ENCODE assay signal across 38 mouse cellular contexts in the genomic region with DNA sequence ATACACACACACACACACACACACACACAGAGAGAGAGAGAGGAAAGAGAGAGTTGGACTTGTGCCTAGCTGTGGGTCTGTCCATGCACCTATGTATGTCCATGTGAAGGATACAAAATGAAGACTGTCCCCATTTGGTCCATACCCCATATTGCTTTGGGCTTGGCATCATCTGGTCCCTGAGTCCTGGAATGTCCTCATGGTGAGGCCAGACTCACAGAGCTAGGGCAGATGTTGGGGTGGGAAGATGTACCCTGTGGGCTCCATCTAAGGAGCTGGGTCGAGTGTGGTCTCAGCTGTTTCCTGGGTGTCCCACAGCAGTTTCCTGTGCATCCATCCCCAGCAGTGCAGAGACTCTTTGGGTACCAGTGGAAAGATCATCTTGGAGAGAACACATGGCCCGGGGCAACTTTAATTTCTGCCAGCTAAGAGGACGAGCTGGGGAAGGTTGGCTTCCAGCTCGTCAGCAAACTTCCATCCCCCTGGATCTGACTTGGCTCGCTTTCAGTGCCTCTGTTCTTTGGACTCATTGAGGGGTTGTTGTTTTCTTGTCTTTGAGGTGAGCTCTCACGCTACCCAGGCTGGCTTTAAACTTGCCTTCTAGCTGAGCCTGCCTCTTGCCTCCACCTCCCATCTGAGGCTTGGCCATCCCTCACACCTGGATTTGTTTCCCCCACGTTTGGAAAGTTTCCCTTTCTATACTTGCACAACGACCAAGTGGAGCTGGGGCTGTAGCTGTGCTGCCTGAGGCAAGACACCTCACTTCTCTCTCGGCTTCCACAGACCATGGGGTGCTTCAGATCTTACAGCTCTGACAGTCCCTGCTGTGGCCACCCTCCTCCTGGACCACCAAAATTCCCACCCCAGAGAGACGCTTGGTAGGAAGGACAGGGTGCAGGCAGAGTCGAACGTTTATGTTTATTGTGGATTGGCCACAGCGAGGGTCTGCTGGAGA. TPM values are rescaled to one million over a fixed set of nuclear protein-coding genes. Genes with fewer than 3 reads are reported as not detected.
DNase-seq lines count a peak whose midpoint lies in the region; ATAC-seq lines count a peak whose summit lies in the region.
"Had no signal": no experiment of that assay in that cellular context is flagged by ENCODE, and none has a peak within 500 bp of the region (broad histone marks: within the 10 kb centered on the region; RNA-seq: fewer than 3 reads in every experiment).

No protein-coding gene starts in this region.

- no peak for DNase-seq in heart, adult 8-10 months (ENCODE audit: low spot score)
- DNase-seq in kidney, adult 8-10 months: peak; percentile 55 to 62
- DNase-seq in kidney, postnatal 4 days: no peak
- DNase-seq in heart, postnatal 4 days: peak; percentile 35
- peak; percentile 62 to 77 for DNase-seq in kidney, postnatal 25 days
- no peak for DNase-seq in left cerebral cortex, adult 8-10 months (ENCODE audit: low spot score in 2 of 2)
- DNase-seq in left cerebral cortex, adult 9 months (ENCODE audit: low spot score in 2 of 2): no peak
- DNase-seq: adrenal gland, postnatal 25 days; B cell, adult 2 months; cerebellum, adult 11-12 months; cerebellum, adult 9-11 months; gastrocnemius, postnatal 10 days; liver, embryonic 13.5 days; lung, adult 18-20 months; lung, postnatal 4 days; retina, postnatal 1 day; right cerebral cortex, postnatal 14 days had no signal

- 0 out of 2 replicates have a peak, but pooled peaks cover 3% of the 10 kb centered on the region for H3K27me3 ChIP-seq in heart, embryonic 12.5 days (replicated peaks)
- H3K27me3 ChIP-seq: embryonic facial prominence, embryonic 15.5 days; forebrain, embryonic 12.5 days; limb, embryonic 15.5 days; midbrain, embryonic 13.5 days had no signal

- H3K9me3 ChIP-seq in heart, embryonic 12.5 days (replicated peaks): no peaks in the 10 kb centered on the region
- H3K9me3 ChIP-seq: embryonic facial prominence, embryonic 15.5 days; forebrain, embryonic 12.5 days; limb, embryonic 10.5 days; limb, embryonic 15.5 days; liver, embryonic 13.5 days; megakaryocyte, embryonic 14.5 days; midbrain, embryonic 13.5 days had no signal

- ATAC-seq in heart, embryonic 12.5 days (ENCODE audit: insufficient number of reproducible peaks, low FRiP score): no peak
- ATAC-seq: intestine, postnatal 0 days; lung, postnatal 0 days; midbrain, embryonic 13.5 days had no signal

- peaks cover 11% of the 10 kb centered on the region for H3K4me1 ChIP-seq in heart, embryonic 12.5 days (replicated peaks)
- H3K4me1 ChIP-seq: forebrain, embryonic 12.5 days; liver, embryonic 13.5 days had no signal

- H3K36me3 ChIP-seq in heart, embryonic 12.5 days: peaks cover 55% of the 10 kb centered on the region
- H3K36me3 ChIP-seq: embryonic facial prominence, embryonic 15.5 days; forebrain, embryonic 12.5 days; limb, embryonic 10.5 days; limb, embryonic 15.5 days; liver, embryonic 13.5 days; midbrain, embryonic 13.5 days had no signal

- H3K9ac ChIP-seq in heart, embryonic 12.5 days: 0 out of 2 replicates have a peak overlapping the region, but pooled peaks have one; percentile 25
- H3K9ac ChIP-seq: embryonic facial prominence, embryonic 15.5 days; forebrain, embryonic 12.5 days; hindbrain, embryonic 14.5 days; limb, embryonic 15.5 days; liver, embryonic 13.5 days; midbrain, embryonic 13.5 days had no signal

- 56% methylated on average over 13 of the region's 13 CpGs for WGBS in heart, embryonic 12.5 days

- H3K27ac ChIP-seq in heart, embryonic 12.5 days (ENCODE audit: poor library complexity, severe bottlenecking): peak overlapping the region; percentile 27; the same call in 1 of the 2 replicates
- H3K27ac ChIP-seq: embryonic facial prominence, embryonic 15.5 days; forebrain, embryonic 12.5 days; hindbrain, embryonic 14.5 days; layer of hippocampus, adult 2 months; limb, embryonic 10.5 days; limb, embryonic 15.5 days; liver, embryonic 13.5 days; midbrain, embryonic 13.5 days had no signal

- no peak overlapping the region for H3K4me2 ChIP-seq in heart, embryonic 12.5 days
- H3K4me2 ChIP-seq: embryonic facial prominence, embryonic 15.5 days; forebrain, embryonic 12.5 days; hindbrain, embryonic 14.5 days; limb, embryonic 15.5 days; liver, embryonic 13.5 days; midbrain, embryonic 13.5 days had no signal

- no peak overlapping the region for H3K4me3 ChIP-seq in heart, embryonic 12.5 days
- H3K4me3 ChIP-seq: embryonic facial prominence, embryonic 15.5 days; forebrain, embryonic 12.5 days; layer of hippocampus, adult 2 months; limb, embryonic 10.5 days; limb, embryonic 15.5 days; liver, embryonic 13.5 days; megakaryocyte, embryonic 14.5 days; midbrain, embryonic 13.5 days had no signal

RNA-seq across cellular contexts. Expression of gene Cmtm5, which starts 5.2 kb away (rescaled TPM):
- polyA plus RNA-seq in heart, embryonic 12.5 days (2016; fragmentation: Nextera tagmentation; extraction: Ambion mirVana): 0.57 and 0.89 TPM in 2 replicates
- total RNA-seq in heart, adult 8-10 months (2022): 1 to 10 TPM in 1 of 4 experiments, under 1 TPM in 1, not detected in 2; 0.41 to 1.2 TPM
- under 1 TPM in 1 of 2 experiments, not detected in 1; 0.33 TPM for total RNA-seq in heart, postnatal 4 days (2021)
- 10 to 100 TPM; 60.3 to 67.9 (median 64.0) TPM for total RNA-seq in left cerebral cortex, adult 8-10 months (2022)
- total RNA-seq: monocyte, adult 5-6 weeks had no signal
- polyA plus RNA-seq: testis, adult 2 months had no signal

RNA-seq across cellular contexts. Expression of gene Il25, which starts 8.8 kb away (rescaled TPM):
- polyA plus RNA-seq in heart, embryonic 12.5 days (2016; fragmentation: Nextera tagmentation; extraction: Ambion mirVana): not detected in 2 replicates
- total RNA-seq in heart, adult 8-10 months (2022): not detected
- not detected for total RNA-seq in heart, postnatal 4 days (2021)
- under 1 TPM in 1 of 4 experiments, not detected in 3; 0.53 TPM for total RNA-seq in left cerebral cortex, adult 8-10 months (2022)
- total RNA-seq: adrenal gland, adult 18-20 months; adrenal gland, postnatal 25 days; gastrocnemius, postnatal 10 days; heart, postnatal 14 days; layer of hippocampus, adult 2 months; layer of hippocampus, postnatal 14 days; left cerebral cortex, postnatal 10 days; monocyte, adult 5-6 weeks had no signal
- polyA plus RNA-seq: forebrain, embryonic 12.5 days; gonadal fat pad, adult 2 months; intestine, postnatal 0 days; limb, embryonic 15.5 days; liver, embryonic 13.5 days; lung, postnatal 0 days; stomach, embryonic 14.5 days; testis, adult 2 months; thymus, postnatal 0 days had no signal

RNA-seq across cellular contexts. Expression of gene Efs, which starts 15.4 kb away (rescaled TPM):
- 15.0 and 16.7 TPM in 2 replicates for polyA plus RNA-seq in heart, embryonic 12.5 days (2016; fragmentation: Nextera tagmentation; extraction: Ambion mirVana)
- total RNA-seq in heart, adult 8-10 months (2022): 1 to 10 TPM; 1.6 to 2.6 (median 2.2) TPM
- total RNA-seq in heart, postnatal 4 days (2021): 10 to 100 TPM; 10.5 to 10.9 TPM
- 10 to 100 TPM in 1 of 4 experiments, 1 to 10 TPM in 3; 8.9 to 10.3 (median 9.1) TPM for total RNA-seq in left cerebral cortex, adult 8-10 months (2022)
- total RNA-seq: monocyte, adult 5-6 weeks had no signal

RNA-seq across cellular contexts. Expression of gene Myh6, which starts 25.4 kb away (rescaled TPM):
- 2,737 and 2,858 TPM in 2 replicates for polyA plus RNA-seq in heart, embryonic 12.5 days (2016; fragmentation: Nextera tagmentation; extraction: Ambion mirVana)
- total RNA-seq in heart, adult 8-10 months (2022): over 10,000 TPM; 18,156 to 23,973 (median 22,335) TPM
- over 10,000 TPM; 15,879 to 17,172 TPM for total RNA-seq in heart, postnatal 4 days (2021)
- total RNA-seq in left cerebral cortex, adult 8-10 months (2022): 1 to 10 TPM; 5.3 to 9.9 (median 7.7) TPM
- total RNA-seq: adrenal gland, postnatal 25 days; monocyte, adult 5-6 weeks had no signal
- polyA plus RNA-seq: gonadal fat pad, adult 2 months; small intestine, adult 2 months had no signal

RNA-seq across cellular contexts. Expression of gene Slc22a17, which starts 28.4 kb away (rescaled TPM):
- polyA plus RNA-seq in heart, embryonic 12.5 days (2016; fragmentation: Nextera tagmentation; extraction: Ambion mirVana): 47.1 and 50.8 TPM in 2 replicates
- 1 to 10 TPM; 1.7 to 3.6 (median 2.6) TPM for total RNA-seq in heart, adult 8-10 months (2022)
- total RNA-seq in heart, postnatal 4 days (2021): 10 to 100 TPM; 24.8 to 25.2 TPM
- 100 to 1,000 TPM; 565 to 622 (median 604) TPM for total RNA-seq in left cerebral cortex, adult 8-10 months (2022)

Comparison
In these comparisons a context has a peak if more than half of its experiments do, and no peak if none do; other contexts are left out.
1. DNase-seq: peak in kidney, adult 8-10 months (2 of 2), heart, postnatal 4 days (single experiment) and kidney, postnatal 25 days (2 of 2); none in heart, adult 8-10 months (single experiment), kidney, postnatal 4 days (0 of 2), left cerebral cortex, adult 8-10 months (0 of 2) and left cerebral cortex, adult 9 months (0 of 2).
2. RNA of gene Cmtm5, which starts 5.2 kb away (total RNA-seq): 60.3 to 67.9 TPM in left cerebral cortex, adult 8-10 months; 0.41 to 1.2 TPM in heart, adult 8-10 months and 0.33 TPM in heart, postnatal 4 days; every median in the first group is over 10 times any median in the second.